Mouse (Mus musculus) gastrocnemius, adult 8-10 months (tissue): ENCODE measurements around the gene Epb42. TPM values are rescaled to one million over a fixed set of nuclear protein-coding genes. Genes with fewer than 3 reads are reported as not detected.
"Not testable (repeated sequence)": the region's sequence is repeated elsewhere in the genome, so short reads cannot be mapped to it uniquely, and the experiment has no call there.

Experiments used
- DNase-seq, 2 experiments: peaks; one replicate each; pipeline ENCODE4 v3.0.0; 2022; ENCODE audit warnings: low spot score in 2 of 2
- total RNA-seq, 4 experiments: library from RNA; stranded (reverse); gene quantifications; 2 replicates each; pipeline ENCODE4 v1.2.4; 2022

Epb42 gene
- total RNA-seq, 4 experiments from 2014 or later, result not detected

GRCm38 (mm10) chr2:121007925-121008663 is 28.8 kb downstream of the Epb42 start, which contains the start of gene Ccndbp1:
Ccndbp1 (plus strand) TSS chr2:121008403.
- peak; percentile 82 to 90 for DNase-seq

GRCm38 (mm10) chr2:121006986-121007385 is 29.9 kb downstream of the Epb42 start:
- DNase-seq, result no peak

- DNase-seq, result no peak
Observed at GRCm38 (mm10) chr2:121004018-121004811, 32.7 kb downstream of the Epb42 start.

GRCm38 (mm10) chr2:121003586-121003985 is 33.3 kb downstream of the Epb42 start:
- no peak for DNase-seq

GRCm38 (mm10) chr2:120998863-120999262 is 38.0 kb downstream of the Epb42 start:
- no peak for DNase-seq

- not testable (repeated sequence) for DNase-seq
Observed at GRCm38 (mm10) chr2:120996607-120997006, 40.3 kb downstream of the Epb42 start.

GRCm38 (mm10) chr2:120991196-120991595 is 45.7 kb downstream of the Epb42 start:
- no peak for DNase-seq

- no peak for DNase-seq
Observed at GRCm38 (mm10) chr2:120985241-120985640, 51.6 kb downstream of the Epb42 start.

GRCm38 (mm10) chr2:120983611-120984010 is 53.3 kb downstream of the Epb42 start:
- DNase-seq, result no peak

GRCm38 (mm10) chr2:120980861-120981260 is 56.0 kb downstream of the Epb42 start:
- DNase-seq, result no peak

- no peak for DNase-seq
Observed at GRCm38 (mm10) chr2:120979819-120980218, 57.1 kb downstream of the Epb42 start.

GRCm38 (mm10) chr2:120978693-120979037 is 58.2 kb downstream of the Epb42 start:
- no peak for DNase-seq

- no peak for DNase-seq
Observed at GRCm38 (mm10) chr2:120977926-120978692, 58.8 kb downstream of the Epb42 start.

GRCm38 (mm10) chr2:120976990-120977925 is 59.6 kb downstream of the Epb42 start, which contains the start of gene Tmem62:
Tmem62 (plus strand) TSS chr2:120977017.
- DNase-seq, result peak; percentile 42 to 48

- DNase-seq, result no peak
Observed at GRCm38 (mm10) chr2:120976308-120976707, 60.6 kb downstream of the Epb42 start.

- no peak for DNase-seq
Observed at GRCm38 (mm10) chr2:120972964-120973363, 63.9 kb downstream of the Epb42 start.

- not testable (repeated sequence) for DNase-seq
Observed at GRCm38 (mm10) chr2:120972257-120972656, 64.6 kb downstream of the Epb42 start.

GRCm38 (mm10) chr2:120971766-120972165 is 65.1 kb downstream of the Epb42 start:
- no peak for DNase-seq

GRCm38 (mm10) chr2:120970559-120971080 is 66.3 kb downstream of the Epb42 start, which contains the start of gene Ubr1:
Ubr1 (minus strand) TSS chr2:120970715.
- DNase-seq, result peak; percentile 67 to 79

GRCm38 (mm10) chr2:120970045-120970539 is 66.8 kb downstream of the Epb42 start:
- DNase-seq, result no peak
